Mouse (Mus musculus): ENCODE data around the gene Elp1. TPM values are rescaled to one million over a fixed set of nuclear protein-coding genes. Genes with fewer than 3 reads are reported as not detected.

Elp1 gene
- polyA plus RNA-seq, 1 experiment from 2014 or later, result 38.0 TPM

GRCm38 (mm10) chr4:56812096-56812495, 10.0 kb upstream of the Elp1 start:
- ATAC-seq (replicated peaks; ENCODE audit: insufficient number of reproducible peaks, low FRiP score, low TSS enrichment), result no peak
- H3K27ac ChIP-seq (ENCODE audit: low read depth, low read length), result no peak overlapping the region
- H3K36me3 ChIP-seq (ENCODE audit: control insufficient read depth, insufficient read depth, low read length), result no peaks in the 10 kb centered on the region
- H3K4me3 ChIP-seq (ENCODE audit: low read depth, low read length), result no peak overlapping the region
- no peak overlapping the region for H3K9ac ChIP-seq (ENCODE audit: low read depth, low read length)
- 71% methylated on average over 4 of the region's 4 CpGs for WGBS (ENCODE audit: insufficient replicate concordance)
- no peak overlapping the region for H3K4me2 ChIP-seq
- H3K4me1 ChIP-seq (ENCODE audit: control insufficient read depth, insufficient read depth, low read length), result no peaks in the 10 kb centered on the region
- no peaks in the 10 kb centered on the region for H3K9me3 ChIP-seq (replicated peaks; ENCODE audit: control insufficient read depth, low read length)
- no peaks in the 10 kb centered on the region for H3K27me3 ChIP-seq (ENCODE audit: control insufficient read depth, insufficient read depth, low read length)

GRCm38 (mm10) chr4:56811642-56812041, 9.5 kb upstream of the Elp1 start:
- no peak overlapping the region for H3K4me3 ChIP-seq (ENCODE audit: low read depth, low read length)
- H3K27ac ChIP-seq (ENCODE audit: low read depth, low read length), result no peak overlapping the region
- H3K36me3 ChIP-seq (ENCODE audit: control insufficient read depth, insufficient read depth, low read length), result no peaks in the 10 kb centered on the region
- H3K9ac ChIP-seq (ENCODE audit: low read depth, low read length), result no peak overlapping the region
- H3K4me2 ChIP-seq, result no peak overlapping the region
- no peaks in the 10 kb centered on the region for H3K27me3 ChIP-seq (ENCODE audit: control insufficient read depth, insufficient read depth, low read length)
- no peak for ATAC-seq (replicated peaks; ENCODE audit: insufficient number of reproducible peaks, low FRiP score, low TSS enrichment)
- 61% methylated on average over 3 of the region's 3 CpGs for WGBS (ENCODE audit: insufficient replicate concordance)
- no peaks in the 10 kb centered on the region for H3K9me3 ChIP-seq (replicated peaks; ENCODE audit: control insufficient read depth, low read length)
- no peaks in the 10 kb centered on the region for H3K4me1 ChIP-seq (ENCODE audit: control insufficient read depth, insufficient read depth, low read length)

DNA sequence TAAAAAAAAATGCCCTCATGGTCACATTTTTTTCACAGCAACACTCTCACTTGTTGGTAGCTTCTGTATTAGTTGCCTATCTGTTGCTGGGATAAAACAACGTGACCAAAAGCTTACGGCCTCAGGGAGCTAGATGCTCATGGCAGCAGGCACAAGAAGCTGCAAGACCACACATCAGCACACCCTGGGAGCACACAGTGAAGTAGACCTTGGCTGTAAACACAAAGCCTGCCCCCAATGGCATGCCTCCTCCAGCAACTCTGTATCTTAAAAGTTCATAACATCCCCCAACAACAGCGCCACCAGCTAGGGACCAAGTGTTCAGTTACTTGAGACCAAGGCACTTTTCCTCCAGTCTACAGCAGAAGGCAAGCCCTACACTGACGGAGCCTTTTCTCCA, 6.9 kb upstream of the Elp1 start:
- Histone ChIP-seq H3K4me2 (no peak overlapping the region), H3K27me3 (ENCODE audit: control insufficient read depth, insufficient read depth, low read length) (no peaks in the 10 kb centered on the region), H3K4me1 (ENCODE audit: control insufficient read depth, insufficient read depth, low read length) (no peaks in the 10 kb centered on the region), H3K9me3 (replicated peaks; ENCODE audit: control insufficient read depth, low read length) (no peaks in the 10 kb centered on the region), H3K27ac (ENCODE audit: low read depth, low read length) (no peak overlapping the region), H3K4me3 (ENCODE audit: low read depth, low read length) (no peak overlapping the region), H3K9ac (ENCODE audit: low read depth, low read length) (no peak overlapping the region), H3K36me3 (ENCODE audit: control insufficient read depth, insufficient read depth, low read length) (peaks cover 10% of the 10 kb centered on the region)
- 69% methylated on average over 4 of the region's 4 CpGs for WGBS (ENCODE audit: insufficient replicate concordance)
- no peak for ATAC-seq (replicated peaks; ENCODE audit: insufficient number of reproducible peaks, low FRiP score, low TSS enrichment)

DNA sequence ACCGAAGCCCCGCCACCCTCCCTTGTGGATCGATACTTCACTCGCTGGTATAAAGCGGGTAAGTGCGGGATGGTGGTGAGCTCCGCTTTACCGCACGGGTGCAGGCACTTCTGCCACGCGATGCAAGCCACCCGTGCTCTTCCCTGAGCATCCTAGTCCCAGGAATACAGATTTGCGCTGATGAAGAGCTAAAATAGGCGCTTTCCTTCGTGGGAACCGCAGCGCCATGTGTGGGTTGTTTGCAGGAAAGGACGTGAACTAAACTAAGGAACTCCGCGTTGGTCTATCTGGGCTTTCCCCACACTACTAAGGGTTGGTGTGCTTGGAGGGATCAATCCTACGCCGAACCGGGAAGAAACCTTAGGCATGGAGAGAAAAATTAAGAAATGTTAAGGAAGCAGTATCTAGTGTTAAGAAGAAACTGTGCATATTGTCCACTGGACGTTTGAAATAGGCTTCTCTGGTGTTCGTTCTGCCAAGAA, 579 bp upstream of the Elp1 start:
- ATAC-seq (replicated peaks; ENCODE audit: insufficient number of reproducible peaks, low FRiP score, low TSS enrichment), result 0 out of 2 replicates have a peak, but pooled peaks have one; percentile 12
- Histone ChIP-seq H3K27ac (ENCODE audit: low read depth, low read length) (peak overlapping the region; percentile 32; the same call in 1 of the 2 replicates), H3K4me1 (ENCODE audit: control insufficient read depth, insufficient read depth, low read length) (peaks cover 15% of the 10 kb centered on the region; the same call in 1 of the 2 replicates), H3K9me3 (replicated peaks; ENCODE audit: control insufficient read depth, low read length) (no peaks in the 10 kb centered on the region), H3K4me2 (peak overlapping the region; percentile 86), H3K9ac (ENCODE audit: low read depth, low read length) (peak overlapping the region; percentile 87), H3K27me3 (ENCODE audit: control insufficient read depth, insufficient read depth, low read length) (no peaks in the 10 kb centered on the region), H3K36me3 (ENCODE audit: control insufficient read depth, insufficient read depth, low read length) (peaks cover 14% of the 10 kb centered on the region), H3K4me3 (ENCODE audit: low read depth, low read length) (peak overlapping the region; percentile 84)
- 3% methylated on average over 25 of the region's 25 CpGs for whole genome bisulfite sequencing (ENCODE audit: insufficient replicate concordance)

GRCm38 (mm10) chr4:56791373-56791772, 10.8 kb downstream of the Elp1 start:
- Histone ChIP-seq H3K9ac (ENCODE audit: low read depth, low read length) (no peak overlapping the region), H3K36me3 (ENCODE audit: control insufficient read depth, insufficient read depth, low read length) (peaks cover 68% of the 10 kb centered on the region), H3K27ac (ENCODE audit: low read depth, low read length) (no peak overlapping the region), H3K4me3 (ENCODE audit: low read depth, low read length) (no peak overlapping the region), H3K4me2 (no peak overlapping the region), H3K4me1 (ENCODE audit: control insufficient read depth, insufficient read depth, low read length) (no peaks in the 10 kb centered on the region), H3K9me3 (replicated peaks; ENCODE audit: control insufficient read depth, low read length) (no peaks in the 10 kb centered on the region), H3K27me3 (ENCODE audit: control insufficient read depth, insufficient read depth, low read length) (no peaks in the 10 kb centered on the region)
- 60% methylated on average over 1 of the region's 1 CpGs for WGBS (ENCODE audit: insufficient replicate concordance)
- no peak for ATAC-seq (replicated peaks; ENCODE audit: insufficient number of reproducible peaks, low FRiP score, low TSS enrichment)

- 63% methylated on average over 1 of the region's 1 CpGs for WGBS (ENCODE audit: insufficient replicate concordance)
- Histone ChIP-seq H3K27me3 (ENCODE audit: control insufficient read depth, insufficient read depth, low read length) (no peaks in the 10 kb centered on the region), H3K4me3 (ENCODE audit: low read depth, low read length) (no peak overlapping the region), H3K4me2 (no peak overlapping the region), H3K9me3 (replicated peaks; ENCODE audit: control insufficient read depth, low read length) (no peaks in the 10 kb centered on the region), H3K9ac (ENCODE audit: low read depth, low read length) (no peak overlapping the region), H3K4me1 (ENCODE audit: control insufficient read depth, insufficient read depth, low read length) (no peaks in the 10 kb centered on the region; the same call in 1 of the 2 replicates), H3K27ac (ENCODE audit: low read depth, low read length) (no peak overlapping the region), H3K36me3 (ENCODE audit: control insufficient read depth, insufficient read depth, low read length) (peaks cover 42% of the 10 kb centered on the region)
- no peak for ATAC-seq (replicated peaks; ENCODE audit: insufficient number of reproducible peaks, low FRiP score, low TSS enrichment)
Observed at GRCm38 (mm10) chr4:56771065-56771464, 31.1 kb downstream of the Elp1 start.

DNA sequence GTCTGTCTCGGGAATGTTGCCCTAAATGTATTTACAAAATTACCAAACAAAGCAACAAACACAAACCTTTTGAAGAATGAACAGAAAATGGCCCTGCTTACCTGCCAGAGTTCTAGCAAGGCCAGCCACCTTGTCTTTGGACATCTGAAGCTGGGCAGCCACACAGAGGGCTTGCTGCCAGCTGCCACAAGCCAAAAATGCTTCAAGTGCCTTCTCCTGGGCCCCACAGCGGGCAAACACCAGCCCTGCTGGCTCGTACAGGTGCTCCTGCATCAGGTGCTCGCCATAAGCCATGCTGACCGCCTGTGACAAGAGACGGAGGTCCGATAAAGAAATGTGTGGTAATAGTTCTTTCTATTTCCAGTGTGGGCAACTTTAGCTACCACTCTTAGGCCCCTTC, 33.2 kb downstream of the Elp1 start:
- Histone ChIP-seq H3K27ac (ENCODE audit: low read depth, low read length) (no peak overlapping the region), H3K4me3 (ENCODE audit: low read depth, low read length) (no peak overlapping the region), H3K4me1 (ENCODE audit: control insufficient read depth, insufficient read depth, low read length) (no peaks in the 10 kb centered on the region; the same call in 1 of the 2 replicates), H3K9ac (ENCODE audit: low read depth, low read length) (no peak overlapping the region), H3K9me3 (replicated peaks; ENCODE audit: control insufficient read depth, low read length) (no peaks in the 10 kb centered on the region), H3K4me2 (no peak overlapping the region), H3K36me3 (ENCODE audit: control insufficient read depth, insufficient read depth, low read length) (peaks cover 50% of the 10 kb centered on the region), H3K27me3 (ENCODE audit: control insufficient read depth, insufficient read depth, low read length) (no peaks in the 10 kb centered on the region)
- ATAC-seq (replicated peaks; ENCODE audit: insufficient number of reproducible peaks, low FRiP score, low TSS enrichment), result no peak
- WGBS (ENCODE audit: insufficient replicate concordance), result 91% methylated on average over 7 of the region's 7 CpGs

GRCm38 (mm10) chr4:56767861-56768284, 34.3 kb downstream of the Elp1 start:
- ATAC-seq (replicated peaks; ENCODE audit: insufficient number of reproducible peaks, low FRiP score, low TSS enrichment), result no peak
- H3K27ac ChIP-seq (ENCODE audit: low read depth, low read length), result 0 out of 2 replicates have a peak overlapping the region, but pooled peaks have one; percentile 25
- H3K4me3 ChIP-seq (ENCODE audit: low read depth, low read length), result no peak overlapping the region
- no peaks in the 10 kb centered on the region for H3K27me3 ChIP-seq (ENCODE audit: control insufficient read depth, insufficient read depth, low read length)
- H3K36me3 ChIP-seq (ENCODE audit: control insufficient read depth, insufficient read depth, low read length), result peaks cover 46% of the 10 kb centered on the region
- 41% methylated on average over 4 of the region's 5 CpGs for WGBS (ENCODE audit: insufficient replicate concordance)
- H3K9me3 ChIP-seq (replicated peaks; ENCODE audit: control insufficient read depth, low read length), result no peaks in the 10 kb centered on the region
- no peak overlapping the region for H3K9ac ChIP-seq (ENCODE audit: low read depth, low read length)
- no peaks in the 10 kb centered on the region; the same call in 1 of the 2 replicates for H3K4me1 ChIP-seq (ENCODE audit: control insufficient read depth, insufficient read depth, low read length)
- H3K4me2 ChIP-seq, result no peak overlapping the region

GRCm38 (mm10) chr4:56757693-56758092, 44.4 kb downstream of the Elp1 start:
- H3K4me1 ChIP-seq (ENCODE audit: control insufficient read depth, insufficient read depth, low read length), result no peaks in the 10 kb centered on the region
- no peak overlapping the region for H3K27ac ChIP-seq (ENCODE audit: low read depth, low read length)
- 100% methylated on average over 1 of the region's 1 CpGs for WGBS (ENCODE audit: insufficient replicate concordance)
- no peak overlapping the region for H3K4me2 ChIP-seq
- H3K27me3 ChIP-seq (ENCODE audit: control insufficient read depth, insufficient read depth, low read length), result no peaks in the 10 kb centered on the region
- peaks cover 55% of the 10 kb centered on the region for H3K36me3 ChIP-seq (ENCODE audit: control insufficient read depth, insufficient read depth, low read length)
- no peak for ATAC-seq (replicated peaks; ENCODE audit: insufficient number of reproducible peaks, low FRiP score, low TSS enrichment)
- no peak overlapping the region for H3K9ac ChIP-seq (ENCODE audit: low read depth, low read length)
- H3K4me3 ChIP-seq (ENCODE audit: low read depth, low read length), result no peak overlapping the region
- H3K9me3 ChIP-seq (replicated peaks; ENCODE audit: control insufficient read depth, low read length), result no peaks in the 10 kb centered on the region
